Mouse (Mus musculus) small intestine, adult 2 months (tissue): Measurements from ENCODE around the gene Sdcbp2.

ENCODE experiments used
- CTCF ChIP-seq: fragments of 200-500 bp; IDR thresholded peaks from 2 replicates; pipeline ENCODE4 v1.5.1; 2012; ENCODE audit warnings: low read depth, mild to moderate bottlenecking, control low read depth, inconsistent platforms, low read length, moderate library complexity, mixed read lengths; ENCODE audit not compliant: insufficient replicate concordance, insufficient read length; ENCODE audit errors: extremely low read depth
- POLR2A ChIP-seq: fragments of 200-500 bp; IDR thresholded peaks from 2 replicates; pipeline ENCODE4 v1.6.1; 2012; ENCODE audit warnings: low read depth, mild to moderate bottlenecking, control low read depth, inconsistent platforms, low read length, moderate library complexity

DNA sequence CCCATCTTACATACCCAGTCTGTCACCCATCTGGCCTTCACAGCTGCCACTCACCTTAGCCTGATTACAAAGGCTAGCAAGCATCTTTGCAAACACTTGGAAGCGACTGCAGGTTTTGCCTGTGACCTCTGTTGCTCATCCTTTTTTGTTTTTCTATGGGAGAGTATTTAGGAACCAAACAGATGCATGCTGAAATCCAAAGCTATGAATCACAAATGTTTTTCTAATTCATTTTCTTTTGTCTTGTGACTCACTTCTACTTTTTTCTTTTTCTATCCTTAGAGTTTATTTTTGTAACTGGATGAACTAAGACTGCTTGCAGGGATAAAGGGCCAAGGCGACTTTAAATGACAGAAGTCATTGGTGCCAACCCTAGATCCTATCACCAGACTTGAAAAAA lies 46.9 kb upstream of the Sdcbp2 start:
- TF ChIP-seq POLR2A = no peak
- no peak for TF ChIP-seq CTCF
